Mouse (Mus musculus) ES-Bruce4 (cell line): Measurements from ENCODE around the gene Erg. TPM values are rescaled to one million over a fixed set of nuclear protein-coding genes. Genes with fewer than 3 reads are reported as not detected.

ENCODE experiments used
- H3K27ac ChIP-seq: 2 replicates; pipeline ENCODE4 v1.5.1; 2012; ENCODE audit warnings: low read length, inconsistent platforms; ENCODE audit not compliant: insufficient read depth
- H3K27me3 ChIP-seq: 2 replicates; pipeline ENCODE4 v1.6.1; 2012; ENCODE audit warnings: mild to moderate bottlenecking, low read length, inconsistent platforms; ENCODE audit not compliant: control insufficient read depth, poor library complexity, insufficient read depth, severe bottlenecking
- H3K36me3 ChIP-seq: 2 replicates; pipeline ENCODE4 v1.6.1; 2012; ENCODE audit warnings: inconsistent platforms, mild to moderate bottlenecking, low read length, moderate library complexity; ENCODE audit not compliant: control insufficient read depth, poor library complexity, insufficient read depth, severe bottlenecking
- H3K4me1 ChIP-seq: one replicate; pipeline ENCODE4 v1.8.1; 2011; ENCODE audit warnings: low read length; ENCODE audit not compliant: control insufficient read depth, insufficient read depth
- H3K4me3 ChIP-seq: 2 replicates; pipeline ENCODE4 v1.5.1; 2011; ENCODE audit warnings: low read depth, mild to moderate bottlenecking, low read length
- H3K9ac ChIP-seq: 2 replicates; pipeline ENCODE4 v1.6.1; 2012; ENCODE audit warnings: low read depth, mild to moderate bottlenecking, inconsistent platforms; ENCODE audit not compliant: poor library complexity, severe bottlenecking
- H3K9me3 ChIP-seq: replicated peaks from 2 replicates; pipeline ENCODE4 v1.6.1; 2012; ENCODE audit warnings: mild to moderate bottlenecking, low read length, inconsistent platforms; ENCODE audit not compliant: control insufficient read depth, poor library complexity, insufficient read depth, severe bottlenecking
- CTCF ChIP-seq: IDR thresholded peaks from one replicate; pipeline ENCODE4 v1.8.1; 2011; ENCODE audit warnings: low read depth, low read length
- EP300 ChIP-seq: IDR thresholded peaks from 2 replicates; pipeline ENCODE4 v1.6.1; 2011; ENCODE audit warnings: low read depth, low read length; ENCODE audit not compliant: insufficient read depth
- POLR2A ChIP-seq: IDR thresholded peaks from one replicate; pipeline ENCODE4 v1.8.1; 2011; ENCODE audit warnings: low read length; ENCODE audit not compliant: insufficient read depth
- polyA plus RNA-seq: library from polyadenylated mRNA; stranded (reverse); fragments of >200 nt; gene quantifications from 2 replicates; pipeline ENCODE4 v1.2.4, GENCODE M21; 2011; ENCODE audit warnings: low read depth; ENCODE audit not compliant: missing spikeins, insufficient read depth, insufficient read length

Erg gene
- polyA plus RNA-seq, 1 experiment: 0.28 TPM

DNA sequence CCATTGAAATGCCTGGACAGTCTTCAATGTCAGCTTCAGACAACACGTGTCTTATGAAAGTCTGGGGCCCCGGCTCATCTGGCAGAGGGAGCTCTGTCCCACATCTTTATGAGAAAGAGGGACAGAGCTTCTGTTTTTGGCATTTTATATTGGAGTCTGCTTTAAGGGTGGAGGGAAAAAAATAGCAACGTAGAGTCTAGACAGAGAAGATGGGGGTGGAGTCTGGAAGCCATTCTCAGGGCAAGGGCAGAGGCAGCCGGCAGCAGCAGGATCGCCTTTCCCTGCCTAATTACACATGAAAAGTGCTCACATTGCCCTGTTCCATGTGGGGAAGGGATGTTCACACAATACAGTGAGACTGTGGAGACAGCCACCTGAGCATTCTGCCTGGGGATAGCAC is 16.1 kb upstream of the Erg start:
- Histone ChIP-seq H3K27me3 (no peaks in the 10 kb centered on the region), H3K27ac (no peak overlapping the region), H3K36me3 (no peaks in the 10 kb centered on the region), H3K4me1 (no peaks in the 10 kb centered on the region), H3K9me3 (no peaks in the 10 kb centered on the region), H3K4me3 (no peak overlapping the region), H3K9ac (no peak overlapping the region)
- no peak for TF ChIP-seq EP300
- no peak for TF ChIP-seq CTCF
- no peak for TF ChIP-seq POLR2A

- TF ChIP-seq CTCF: no peak
- TF ChIP-seq POLR2A: no peak
- no peak for TF ChIP-seq EP300
- Histone ChIP-seq H3K9me3 (no peaks in the 10 kb centered on the region), H3K27ac (no peak overlapping the region), H3K36me3 (no peaks in the 10 kb centered on the region), H3K27me3 (no peaks in the 10 kb centered on the region), H3K4me1 (no peaks in the 10 kb centered on the region), H3K4me3 (no peak overlapping the region), H3K9ac (no peak overlapping the region)
Measured at GRCm38 (mm10) chr16:95601807-95602206, 15.4 kb upstream of the Erg start.

- H3K36me3 ChIP-seq: no peaks in the 10 kb centered on the region
- no peaks in the 10 kb centered on the region for H3K9me3 ChIP-seq
- TF ChIP-seq POLR2A: no peak
- no peak for TF ChIP-seq CTCF
- TF ChIP-seq EP300: no peak
- no peak overlapping the region for H3K9ac ChIP-seq
- peak overlapping the region; percentile 6; the same call in 1 of the 2 replicates for H3K4me3 ChIP-seq
- no peak overlapping the region for H3K27ac ChIP-seq
- H3K27me3 ChIP-seq: no peaks in the 10 kb centered on the region
- H3K4me1 ChIP-seq: no peaks in the 10 kb centered on the region
Measured at GRCm38 (mm10) chr16:95601219-95601580, 14.8 kb upstream of the Erg start.

GRCm38 (mm10) chr16:95600572-95601218 is 14.3 kb upstream of the Erg start:
- Histone ChIP-seq H3K27ac (no peak overlapping the region), H3K4me1 (no peaks in the 10 kb centered on the region)

GRCm38 (mm10) chr16:95598930-95599329 is 12.5 kb upstream of the Erg start:
- H3K36me3 ChIP-seq: no peaks in the 10 kb centered on the region
- no peaks in the 10 kb centered on the region for H3K4me1 ChIP-seq
- no peaks in the 10 kb centered on the region for H3K27me3 ChIP-seq
- no peaks in the 10 kb centered on the region for H3K9me3 ChIP-seq
- no peak overlapping the region for H3K4me3 ChIP-seq
- H3K9ac ChIP-seq: no peak overlapping the region
- H3K27ac ChIP-seq: no peak overlapping the region
- no peak for TF ChIP-seq EP300
- TF ChIP-seq CTCF: no peak
- no peak for TF ChIP-seq POLR2A

More at GRCm38 (mm10) chr16:95600572-95601218, 14.3 kb upstream of the Erg start:
- Histone ChIP-seq H3K36me3 (no peaks in the 10 kb centered on the region), H3K27me3 (no peaks in the 10 kb centered on the region), H3K4me3 (peak overlapping the region; percentile 6; the same call in 1 of the 2 replicates), H3K9ac (no peak overlapping the region), H3K9me3 (no peaks in the 10 kb centered on the region)
- TF ChIP-seq CTCF (no peak), EP300 (no peak), POLR2A (no peak)

DNA sequence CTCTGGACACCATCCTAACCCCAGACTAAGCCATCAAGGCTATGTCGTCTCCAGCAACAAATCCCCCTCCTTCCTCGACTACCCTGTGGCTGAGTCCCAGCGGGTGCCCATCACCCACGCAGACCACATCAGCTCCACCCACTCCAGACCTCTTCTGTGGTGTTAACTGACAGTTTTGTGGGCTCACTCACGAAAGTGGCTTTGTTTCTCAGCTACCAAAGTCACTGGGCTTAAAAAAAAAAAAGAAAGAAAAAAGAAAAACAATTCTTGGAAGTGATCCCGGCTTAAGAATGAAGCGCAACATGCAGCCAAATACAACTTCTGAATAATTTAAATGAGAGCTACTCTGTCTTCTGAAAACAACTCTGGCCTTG is 11.2 kb upstream of the Erg start:
- H3K36me3 ChIP-seq: no peaks in the 10 kb centered on the region
- no peak overlapping the region for H3K27ac ChIP-seq
- no peak overlapping the region for H3K4me3 ChIP-seq
- no peaks in the 10 kb centered on the region for H3K4me1 ChIP-seq
- TF ChIP-seq POLR2A (no peak), CTCF (no peak), EP300 (no peak)
- H3K9ac ChIP-seq: no peak overlapping the region
- no peaks in the 10 kb centered on the region for H3K27me3 ChIP-seq
- no peaks in the 10 kb centered on the region for H3K9me3 ChIP-seq
